Mouse (Mus musculus) liver (tissue): ENCODE results near the gene Btaf1.

Experiments
- DNase-seq: peaks from one replicate; pipeline ENCODE4 v3.0.0-alpha.2; 2020; ENCODE audit warnings: mixed read lengths

Gene Btaf1

GRCm38 (mm10) chr19:36925671-36926552 lies at the start of gene Btaf1:
Btaf1 (plus strand) TSS chr19:36926079.
- DNase-seq = peak; percentile 94

GRCm38 (mm10) chr19:36877329-36877728 lies 48.5 kb upstream of the Btaf1 start:
- DNase-seq = no peak

- DNase-seq = no peak
Measured at GRCm38 (mm10) chr19:36878743-36879495, 47.0 kb upstream of the Btaf1 start.

GRCm38 (mm10) chr19:36883119-36883518 lies 42.8 kb upstream of the Btaf1 start:
- DNase-seq = peak; percentile 23

- DNase-seq = no peak
Measured at GRCm38 (mm10) chr19:36886316-36886715, 39.6 kb upstream of the Btaf1 start.

GRCm38 (mm10) chr19:36887706-36888105 lies 38.2 kb upstream of the Btaf1 start:
- no peak for DNase-seq

- DNase-seq = no peak
Measured at GRCm38 (mm10) chr19:36891746-36892145, 34.1 kb upstream of the Btaf1 start.

- no peak for DNase-seq
Measured at GRCm38 (mm10) chr19:36896791-36897569, 28.9 kb upstream of the Btaf1 start.

GRCm38 (mm10) chr19:36897778-36898177 lies 28.1 kb upstream of the Btaf1 start:
- DNase-seq = peak; percentile 38

GRCm38 (mm10) chr19:36903377-36903776 lies 22.5 kb upstream of the Btaf1 start:
- DNase-seq = no peak

GRCm38 (mm10) chr19:36904211-36905007 lies 21.5 kb upstream of the Btaf1 start:
- DNase-seq = peak; percentile 48

- DNase-seq = no peak
Measured at GRCm38 (mm10) chr19:36909150-36909549, 16.7 kb upstream of the Btaf1 start.

GRCm38 (mm10) chr19:36909676-36910292 lies 16.1 kb upstream of the Btaf1 start:
- DNase-seq = peak; percentile 76

GRCm38 (mm10) chr19:36910424-36911045 lies 15.3 kb upstream of the Btaf1 start:
- DNase-seq = no peak

- no peak for DNase-seq
Measured at GRCm38 (mm10) chr19:36913064-36913463, 12.8 kb upstream of the Btaf1 start.

GRCm38 (mm10) chr19:36916206-36916605 lies 9.7 kb upstream of the Btaf1 start:
- no peak for DNase-seq

GRCm38 (mm10) chr19:36916876-36917389 lies 8.9 kb upstream of the Btaf1 start:
- DNase-seq = no peak

- DNase-seq = peak; percentile 78
Measured at GRCm38 (mm10) chr19:36918441-36919301, 7.2 kb upstream of the Btaf1 start.

GRCm38 (mm10) chr19:36919466-36919865 lies 6.4 kb upstream of the Btaf1 start, which contains the start of gene Fgfbp3:
Fgfbp3 (minus strand) TSS chr19:36919615.
- DNase-seq = peak; percentile 60

GRCm38 (mm10) chr19:36922015-36922414 lies 3.9 kb upstream of the Btaf1 start:
- DNase-seq = no peak
